Mouse (Mus musculus): ENCODE data around the gene Krtap3-1. TPM values are rescaled to one million over a fixed set of nuclear protein-coding genes. Genes with fewer than 3 reads are reported as not detected.
"Not testable (repeated sequence)": the region's sequence is repeated elsewhere in the genome, so short reads cannot be mapped to it uniquely, and the experiment has no call there.

The Krtap3-1 gene
- polyA plus RNA-seq (2014; fragmentation: Nextera tagmentation; extraction: Ambion mirVana): not detected in 2 replicates

DNA sequence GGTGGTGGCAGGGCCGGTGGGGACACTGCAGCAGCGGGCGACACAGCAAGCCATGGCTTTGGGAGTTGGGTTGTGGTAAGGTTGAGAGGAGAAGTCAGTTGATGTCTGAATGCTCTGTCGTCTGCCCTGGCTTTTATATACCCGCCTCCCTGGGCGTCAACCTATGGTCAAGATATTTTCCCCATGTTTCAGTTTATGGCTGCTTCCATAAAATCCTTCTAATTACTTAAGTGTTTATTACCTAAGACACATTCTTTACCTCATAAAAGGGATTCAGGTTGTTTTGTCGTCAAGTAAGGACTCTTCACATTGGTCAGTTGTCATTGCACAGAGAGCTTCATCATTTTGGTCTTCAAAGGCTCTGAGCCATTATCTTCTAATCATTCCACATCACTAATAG, at the start of gene Krtap3-1:
Gene Krtap3-1, minus strand, starts transcription at position 101 of the 400 bp plus-strand sequence.
- H3K9ac ChIP-seq (replicated peaks; ENCODE audit: low read length): no peak within 1 kb of the TSS
- WGBS: 96% methylated on average over 7 of the region's 7 CpGs

DNA sequence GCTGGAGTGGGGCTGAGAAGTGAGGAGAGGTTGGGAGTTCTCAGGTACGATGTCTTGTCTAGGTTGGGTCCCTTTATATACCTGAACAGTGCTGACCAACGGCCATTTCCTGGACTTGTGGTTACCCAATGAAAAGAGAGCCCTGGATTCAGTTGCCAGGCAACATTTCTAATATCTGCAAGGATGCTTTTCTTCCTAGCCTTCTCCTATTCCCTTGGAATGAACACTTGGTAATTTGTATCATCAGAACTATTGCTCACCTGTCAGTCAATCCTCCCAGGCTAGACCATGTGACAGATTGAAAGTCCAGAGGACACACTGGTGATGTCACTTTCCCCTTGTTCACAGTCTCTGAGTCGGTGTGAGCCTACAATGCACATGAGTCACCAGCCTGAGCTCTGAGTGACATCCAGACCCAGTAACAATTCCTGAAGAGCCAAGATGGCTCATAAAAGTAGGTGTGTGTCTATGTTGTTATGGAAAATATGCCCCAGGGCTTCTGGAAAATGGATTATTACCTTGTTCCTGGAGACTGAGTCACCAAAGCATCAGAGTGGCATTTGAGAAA, 48.5 kb upstream of the Krtap3-1 start, which contains the start of gene Krtap2-4:
Gene Krtap2-4, minus strand, starts transcription at position 51 of the 568 bp plus-strand sequence.
- WGBS: 64% methylated on average over 3 of the region's 3 CpGs
- Histone ChIP-seq H3K4me2 (ENCODE audit: low read length) (no peak within 1 kb of the TSS), H3K27me3 (ENCODE audit: control insufficient read depth, insufficient read depth, low read length) (no peaks in the 10 kb centered on the region), H3K4me1 (ENCODE audit: control insufficient read depth, insufficient read depth, low read length) (no peaks in the 10 kb centered on the region), H3K9me3 (ENCODE audit: control insufficient read depth, low read length) (no peaks in the 10 kb centered on the region), H3K9ac (replicated peaks; ENCODE audit: low read length) (no peak within 1 kb of the TSS), H3K4me3 (replicated peaks; ENCODE audit: low read depth, low read length) (no peak within 1 kb of the TSS), H3K27ac (replicated peaks; ENCODE audit: low read depth, low read length) (no peak within 1 kb of the TSS), H3K36me3 (ENCODE audit: control insufficient read depth, insufficient read depth, low read length) (no peaks in the 10 kb centered on the region)
- DNase-seq (no peak), ATAC-seq (ENCODE audit: low FRiP score, low TSS enrichment) (no peak)

More for the DNA sequence above, at the start of gene Krtap3-1:
- no peak within 1 kb of the TSS for H3K4me2 ChIP-seq (ENCODE audit: low read length)
- no peaks in the 10 kb centered on the region for H3K4me1 ChIP-seq (ENCODE audit: control insufficient read depth, insufficient read depth, low read length)
- H3K27ac ChIP-seq (replicated peaks; ENCODE audit: low read depth, low read length): no peak within 1 kb of the TSS
- no peaks in the 10 kb centered on the region for H3K9me3 ChIP-seq (ENCODE audit: control insufficient read depth, low read length)
- H3K4me3 ChIP-seq (replicated peaks; ENCODE audit: low read depth, low read length): no peak within 1 kb of the TSS
- H3K27me3 ChIP-seq (ENCODE audit: control insufficient read depth, insufficient read depth, low read length): no peaks in the 10 kb centered on the region
- DNase-seq (no peak), ATAC-seq (ENCODE audit: low FRiP score, low TSS enrichment) (no peak)
- no peaks in the 10 kb centered on the region for H3K36me3 ChIP-seq (ENCODE audit: control insufficient read depth, insufficient read depth, low read length)

GRCm38 (mm10) chr11:99610089-99610488, 43.7 kb upstream of the Krtap3-1 start, which contains the start of gene Gm11937:
Gene Gm11937 (minus strand): TSS chr11:99610189.
- not testable (repeated sequence) for H3K27me3 ChIP-seq (ENCODE audit: control insufficient read depth, insufficient read depth, low read length); H3K27ac ChIP-seq (replicated peaks; ENCODE audit: low read depth, low read length); H3K36me3 ChIP-seq (ENCODE audit: control insufficient read depth, insufficient read depth, low read length); H3K4me1 ChIP-seq (ENCODE audit: control insufficient read depth, insufficient read depth, low read length); H3K9me3 ChIP-seq (ENCODE audit: control insufficient read depth, low read length); ATAC-seq (ENCODE audit: low FRiP score, low TSS enrichment); H3K4me2 ChIP-seq (ENCODE audit: low read length); DNase-seq; H3K9ac ChIP-seq (replicated peaks; ENCODE audit: low read length); H3K4me3 ChIP-seq (replicated peaks; ENCODE audit: low read depth, low read length)
- 95% methylated on average over 1 of the region's 2 CpGs for WGBS

GRCm38 (mm10) chr11:99609126-99609525, 42.7 kb upstream of the Krtap3-1 start:
- Histone ChIP-seq H3K36me3 (ENCODE audit: control insufficient read depth, insufficient read depth, low read length) (no peaks in the 10 kb centered on the region), H3K27me3 (ENCODE audit: control insufficient read depth, insufficient read depth, low read length) (no peaks in the 10 kb centered on the region), H3K27ac (replicated peaks; ENCODE audit: low read depth, low read length) (no peak overlapping the region), H3K9ac (replicated peaks; ENCODE audit: low read length) (no peak overlapping the region), H3K4me2 (ENCODE audit: low read length) (no peak overlapping the region), H3K4me3 (replicated peaks; ENCODE audit: low read depth, low read length) (no peak overlapping the region), H3K9me3 (ENCODE audit: control insufficient read depth, low read length) (no peaks in the 10 kb centered on the region), H3K4me1 (ENCODE audit: control insufficient read depth, insufficient read depth, low read length) (no peaks in the 10 kb centered on the region)
- DNase-seq (no peak), ATAC-seq (ENCODE audit: low FRiP score, low TSS enrichment) (no peak)
- 62% methylated on average over 1 of the region's 1 CpGs for WGBS

- H3K9me3 ChIP-seq (ENCODE audit: control insufficient read depth, low read length); H3K36me3 ChIP-seq (ENCODE audit: control insufficient read depth, insufficient read depth, low read length); H3K4me1 ChIP-seq (ENCODE audit: control insufficient read depth, insufficient read depth, low read length); H3K4me2 ChIP-seq (ENCODE audit: low read length); H3K27ac ChIP-seq (replicated peaks; ENCODE audit: low read depth, low read length); DNase-seq; H3K4me3 ChIP-seq (replicated peaks; ENCODE audit: low read depth, low read length); H3K27me3 ChIP-seq (ENCODE audit: control insufficient read depth, insufficient read depth, low read length); ATAC-seq (ENCODE audit: low FRiP score, low TSS enrichment); H3K9ac ChIP-seq (replicated peaks; ENCODE audit: low read length): not testable (repeated sequence)
- WGBS: 69% methylated on average over 1 of the region's 1 CpGs
These were observed 36.8 kb upstream of the Krtap3-1 start, which contains the start of gene Gm11938 for GRCm38 (mm10) chr11:99603208-99603607. Gene Gm11938 (minus strand): TSS chr11:99603308.

DNA sequence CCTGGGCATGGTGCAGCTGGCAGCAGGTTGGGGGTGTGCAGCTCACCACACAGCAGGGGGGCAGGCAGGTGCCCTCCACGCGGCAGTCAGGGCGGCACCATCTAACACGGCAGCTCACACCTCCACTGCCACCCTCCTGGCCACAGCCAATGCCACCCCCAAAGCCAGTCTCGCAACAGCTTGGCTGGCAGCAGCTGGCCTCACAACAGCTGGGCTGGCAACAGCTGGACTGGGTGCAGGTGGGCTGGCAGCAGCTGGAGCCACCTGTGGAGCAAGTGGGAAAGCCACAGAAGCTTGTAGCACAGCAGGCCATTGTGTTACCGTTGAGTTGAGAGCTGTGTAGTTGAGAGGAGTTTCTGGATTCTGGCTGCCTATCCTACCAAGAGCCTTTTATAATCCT, 31.3 kb upstream of the Krtap3-1 start, which contains the start of gene Krtap9-3:
Gene Krtap9-3, minus strand, starts transcription at position 364 of the 400 bp plus-strand sequence.
- not testable (repeated sequence) for H3K9ac ChIP-seq (replicated peaks; ENCODE audit: low read length); H3K4me2 ChIP-seq (ENCODE audit: low read length); DNase-seq; H3K27me3 ChIP-seq (ENCODE audit: control insufficient read depth, insufficient read depth, low read length); H3K36me3 ChIP-seq (ENCODE audit: control insufficient read depth, insufficient read depth, low read length); H3K4me1 ChIP-seq (ENCODE audit: control insufficient read depth, insufficient read depth, low read length); H3K9me3 ChIP-seq (ENCODE audit: control insufficient read depth, low read length); ATAC-seq (ENCODE audit: low FRiP score, low TSS enrichment); H3K27ac ChIP-seq (replicated peaks; ENCODE audit: low read depth, low read length); H3K4me3 ChIP-seq (replicated peaks; ENCODE audit: low read depth, low read length)
- WGBS: 87% methylated on average over 6 of the region's 6 CpGs

DNA sequence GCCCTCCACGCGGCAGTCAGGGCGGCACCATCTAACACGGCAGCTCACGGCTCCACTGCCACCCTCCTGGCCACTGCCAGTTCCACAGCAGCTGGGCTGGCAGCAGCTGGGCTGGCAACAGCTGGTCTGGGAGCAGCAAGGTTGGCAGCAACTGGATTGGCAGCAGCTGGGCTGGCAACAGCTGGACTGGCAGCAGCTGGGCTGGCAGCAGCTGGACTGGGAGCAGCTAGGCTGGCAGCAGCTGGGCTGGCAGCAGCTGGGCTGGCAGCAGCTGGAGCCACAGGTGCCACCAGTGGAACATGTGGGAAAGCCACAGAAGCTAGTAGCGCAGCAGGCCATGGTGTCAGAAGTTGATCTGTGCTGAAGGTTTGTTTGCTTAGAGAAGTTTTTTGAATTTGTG, 24.6 kb upstream of the Krtap3-1 start, which contains the start of gene Krtap1-3:
Gene Krtap1-3, minus strand, starts transcription at position 359 of the 400 bp plus-strand sequence.
- H3K4me2 ChIP-seq (ENCODE audit: low read length): no peak within 1 kb of the TSS
- H3K27ac ChIP-seq (replicated peaks; ENCODE audit: low read depth, low read length): no peak within 1 kb of the TSS
- no peak within 1 kb of the TSS for H3K9ac ChIP-seq (replicated peaks; ENCODE audit: low read length)
- no peaks in the 10 kb centered on the region for H3K4me1 ChIP-seq (ENCODE audit: control insufficient read depth, insufficient read depth, low read length)
- no peak within 1 kb of the TSS for H3K4me3 ChIP-seq (replicated peaks; ENCODE audit: low read depth, low read length)
- ATAC-seq (ENCODE audit: low FRiP score, low TSS enrichment): no peak
- DNase-seq: no peak
- 89% methylated on average over 6 of the region's 6 CpGs for WGBS
- no peaks in the 10 kb centered on the region for H3K9me3 ChIP-seq (ENCODE audit: control insufficient read depth, low read length)
- H3K36me3 ChIP-seq (ENCODE audit: control insufficient read depth, insufficient read depth, low read length): no peaks in the 10 kb centered on the region
- no peaks in the 10 kb centered on the region for H3K27me3 ChIP-seq (ENCODE audit: control insufficient read depth, insufficient read depth, low read length)

GRCm38 (mm10) chr11:99585096-99585495, 18.7 kb upstream of the Krtap3-1 start:
- 95% methylated on average over 7 of the region's 7 CpGs for WGBS
- no peak for ATAC-seq (ENCODE audit: low FRiP score, low TSS enrichment)
- DNase-seq: peak; percentile 3
- H3K9me3 ChIP-seq (ENCODE audit: control insufficient read depth, low read length): no peaks in the 10 kb centered on the region
- no peak overlapping the region for H3K27ac ChIP-seq (replicated peaks; ENCODE audit: low read depth, low read length)
- H3K36me3 ChIP-seq (ENCODE audit: control insufficient read depth, insufficient read depth, low read length): no peaks in the 10 kb centered on the region
- H3K4me1 ChIP-seq (ENCODE audit: control insufficient read depth, insufficient read depth, low read length): no peaks in the 10 kb centered on the region
- H3K4me3 ChIP-seq (replicated peaks; ENCODE audit: low read depth, low read length): no peak overlapping the region
- no peak overlapping the region for H3K4me2 ChIP-seq (ENCODE audit: low read length)
- no peaks in the 10 kb centered on the region for H3K27me3 ChIP-seq (ENCODE audit: control insufficient read depth, insufficient read depth, low read length)
- H3K9ac ChIP-seq (replicated peaks; ENCODE audit: low read length): no peak overlapping the region

DNA sequence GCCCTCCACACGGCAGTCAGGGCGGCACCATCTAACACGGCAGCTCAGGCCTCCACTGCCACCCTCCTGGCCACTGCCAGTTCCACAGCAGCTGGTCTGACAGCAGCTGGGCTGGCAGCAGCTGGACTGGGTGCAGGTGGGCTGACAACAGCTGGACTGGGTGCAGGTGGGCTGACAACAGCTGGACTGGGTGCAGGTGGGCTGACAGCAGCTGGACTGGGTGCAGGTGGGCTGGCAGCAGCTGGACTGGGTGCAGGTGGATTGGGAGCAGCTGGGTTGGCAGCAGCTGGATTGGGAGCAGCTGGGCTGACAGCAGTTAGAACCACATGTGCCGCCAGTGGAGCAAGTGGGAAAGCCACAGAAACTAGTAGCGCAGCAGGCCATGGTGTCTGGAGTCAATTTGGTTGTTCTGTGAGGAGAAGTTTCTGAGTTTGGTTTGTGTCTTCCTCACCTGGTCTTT, 16.8 kb upstream of the Krtap3-1 start, which contains the start of gene Krtap1-4:
Gene Krtap1-4, minus strand, starts transcription at position 410 of the 460 bp plus-strand sequence.
- WGBS: 79% methylated on average over 5 of the region's 5 CpGs
- Histone ChIP-seq H3K4me3 (replicated peaks; ENCODE audit: low read depth, low read length) (no peak within 1 kb of the TSS), H3K36me3 (ENCODE audit: control insufficient read depth, insufficient read depth, low read length) (no peaks in the 10 kb centered on the region), H3K27me3 (ENCODE audit: control insufficient read depth, insufficient read depth, low read length) (no peaks in the 10 kb centered on the region), H3K4me2 (ENCODE audit: low read length) (no peak within 1 kb of the TSS), H3K9ac (replicated peaks; ENCODE audit: low read length) (no peak within 1 kb of the TSS), H3K4me1 (ENCODE audit: control insufficient read depth, insufficient read depth, low read length) (no peaks in the 10 kb centered on the region), H3K27ac (replicated peaks; ENCODE audit: low read depth, low read length) (no peak within 1 kb of the TSS), H3K9me3 (ENCODE audit: control insufficient read depth, low read length) (no peaks in the 10 kb centered on the region)
- DNase-seq: no peak
- ATAC-seq (ENCODE audit: low FRiP score, low TSS enrichment): no peak
